Mouse (Mus musculus): ENCODE measurements around the gene Gcg.

Gene Gcg

GRCm38 (mm10) chr2:62483550-62483949 lies at the start of gene Gcg:
Gcg (minus strand) TSS chr2:62483650.
- DNase-seq (ENCODE audit: low spot score), result no peak

- DNase-seq (ENCODE audit: low spot score), result no peak
Observed at GRCm38 (mm10) chr2:62531065-62531464, 47.6 kb upstream of the Gcg start.

GRCm38 (mm10) chr2:62526399-62526798 lies 42.9 kb upstream of the Gcg start:
- no peak for DNase-seq (ENCODE audit: low spot score)

- DNase-seq (ENCODE audit: low spot score), result no peak
Observed at GRCm38 (mm10) chr2:62517790-62518189, 34.3 kb upstream of the Gcg start.

- DNase-seq (ENCODE audit: low spot score), result no peak
Observed at GRCm38 (mm10) chr2:62514477-62514876, 31.0 kb upstream of the Gcg start.

- no peak for DNase-seq (ENCODE audit: low spot score)
Observed at GRCm38 (mm10) chr2:62513477-62513876, 30.0 kb upstream of the Gcg start.

GRCm38 (mm10) chr2:62507130-62507529 lies 23.7 kb upstream of the Gcg start:
- DNase-seq (ENCODE audit: low spot score), result no peak

- DNase-seq (ENCODE audit: low spot score), result no peak
Observed at GRCm38 (mm10) chr2:62506441-62506840, 23.0 kb upstream of the Gcg start.

GRCm38 (mm10) chr2:62504269-62504796 lies 20.9 kb upstream of the Gcg start:
- DNase-seq (ENCODE audit: low spot score), result no peak

- no peak for DNase-seq (ENCODE audit: low spot score)
Observed at GRCm38 (mm10) chr2:62503326-62503725, 19.9 kb upstream of the Gcg start.

GRCm38 (mm10) chr2:62502516-62502915 lies 19.1 kb upstream of the Gcg start:
- no peak for DNase-seq (ENCODE audit: low spot score)

- no peak for DNase-seq (ENCODE audit: low spot score)
Observed at GRCm38 (mm10) chr2:62498821-62499220, 15.4 kb upstream of the Gcg start.

GRCm38 (mm10) chr2:62498086-62498485 lies 14.6 kb upstream of the Gcg start:
- DNase-seq (ENCODE audit: low spot score), result no peak

GRCm38 (mm10) chr2:62497333-62498002 lies 14.0 kb upstream of the Gcg start:
- DNase-seq (ENCODE audit: low spot score), result no peak

GRCm38 (mm10) chr2:62495407-62495806 lies 12.0 kb upstream of the Gcg start:
- no peak for DNase-seq (ENCODE audit: low spot score)

- no peak for DNase-seq (ENCODE audit: low spot score)
Observed at GRCm38 (mm10) chr2:62489832-62490231, 6.4 kb upstream of the Gcg start.

GRCm38 (mm10) chr2:62484906-62485305 lies 1.5 kb upstream of the Gcg start:
- no peak for DNase-seq (ENCODE audit: low spot score)

- DNase-seq (ENCODE audit: low spot score), result no peak
Observed at GRCm38 (mm10) chr2:62480285-62481198, 2.9 kb downstream of the Gcg start.

GRCm38 (mm10) chr2:62469551-62469950 lies 13.9 kb downstream of the Gcg start:
- no peak for DNase-seq (ENCODE audit: low spot score)

- no peak for DNase-seq (ENCODE audit: low spot score)
Observed at GRCm38 (mm10) chr2:62463287-62463686, 20.2 kb downstream of the Gcg start.

- no peak for DNase-seq (ENCODE audit: low spot score)
Observed at GRCm38 (mm10) chr2:62462174-62462573, 21.3 kb downstream of the Gcg start.

- DNase-seq (ENCODE audit: low spot score), result no peak
Observed at GRCm38 (mm10) chr2:62460815-62461450, 22.5 kb downstream of the Gcg start.

Measured in ovary, postnatal 10 days (tissue).